Mouse (Mus musculus): ENCODE measurements at regions not wholly inside any gene's neighbourhood (a gene's known extent, or its start where the extent isn't known, plus 50 kb on each side); places are given as distances from the start of the nearest gene placed in this dataset.
A peak's percentile ranks its signal among the peaks of the same experiment; 100 is the strongest.

DNA sequence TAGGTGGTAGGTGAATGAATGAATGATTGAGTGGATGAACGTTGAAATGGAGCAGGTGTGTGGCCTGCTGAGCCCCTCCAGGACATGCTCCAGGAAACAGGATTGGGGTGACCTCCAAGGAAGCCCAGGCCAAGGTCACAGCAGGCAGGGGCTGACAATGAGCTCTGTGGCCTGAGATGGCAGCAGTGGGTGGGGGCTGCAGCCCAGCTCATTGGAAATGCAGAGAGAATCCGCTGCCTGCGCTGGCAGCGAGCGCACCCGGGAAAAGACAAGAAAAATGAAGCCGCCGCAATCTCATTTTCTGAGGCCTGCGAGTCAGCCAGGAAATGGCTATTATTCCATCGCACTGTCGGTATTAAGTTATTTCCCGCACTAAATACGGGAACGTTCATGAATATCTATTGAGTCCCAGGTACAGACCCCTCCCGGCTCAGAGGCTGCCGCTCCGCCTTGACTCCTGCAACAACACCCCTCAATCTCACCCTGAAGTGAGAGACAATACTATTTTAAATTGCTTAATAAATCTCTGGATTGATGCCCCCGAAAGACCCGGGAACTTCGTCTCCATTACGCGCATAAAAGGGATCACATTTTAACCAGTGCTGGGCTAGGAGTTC lies 153.7 kb downstream of the Cryba4 start:
- no peak for DNase-seq (ENCODE audit: low spot score)

DNA sequence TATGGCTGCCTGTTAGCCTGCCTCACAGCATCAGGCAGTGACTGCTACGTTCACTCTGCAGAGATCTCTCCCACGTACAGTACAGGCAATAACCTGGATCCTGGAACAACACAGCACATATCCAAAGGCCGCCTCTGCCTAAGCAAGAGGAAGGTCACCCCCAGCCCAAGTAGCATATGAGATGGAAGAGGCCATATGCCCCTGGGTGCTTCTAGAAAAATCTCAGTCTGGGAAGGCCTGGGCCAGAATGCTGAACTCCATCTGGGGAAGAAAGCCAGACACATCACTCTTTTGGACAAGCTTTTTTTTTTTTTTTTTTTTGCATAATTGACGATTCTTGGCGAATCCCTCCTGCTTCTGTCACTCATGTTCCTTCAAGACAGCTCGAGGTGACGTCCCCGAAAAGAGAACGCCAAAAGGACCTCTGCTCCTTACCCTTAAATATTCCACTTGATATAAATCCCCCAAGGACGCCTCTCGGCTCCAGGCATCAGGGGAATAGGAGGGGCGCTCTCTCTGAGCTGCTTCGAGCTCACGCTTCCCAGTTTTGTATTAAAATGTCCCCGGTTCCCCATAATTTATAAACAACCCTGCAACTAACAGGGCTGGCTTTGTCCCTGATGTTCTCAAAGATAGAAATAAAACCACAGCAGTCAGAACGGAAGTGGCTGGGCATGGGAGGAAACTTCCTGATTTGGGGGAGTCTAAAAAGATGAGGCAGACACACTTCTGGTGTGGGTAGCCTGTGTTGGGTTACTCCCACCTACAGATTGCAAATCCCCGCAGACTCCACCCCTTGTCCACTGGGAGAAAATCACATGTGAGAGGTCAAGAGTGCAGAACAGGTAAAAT lies 150.4 kb downstream of the Cryba4 start:
- DNase-seq (ENCODE audit: low spot score) = no peak

DNA sequence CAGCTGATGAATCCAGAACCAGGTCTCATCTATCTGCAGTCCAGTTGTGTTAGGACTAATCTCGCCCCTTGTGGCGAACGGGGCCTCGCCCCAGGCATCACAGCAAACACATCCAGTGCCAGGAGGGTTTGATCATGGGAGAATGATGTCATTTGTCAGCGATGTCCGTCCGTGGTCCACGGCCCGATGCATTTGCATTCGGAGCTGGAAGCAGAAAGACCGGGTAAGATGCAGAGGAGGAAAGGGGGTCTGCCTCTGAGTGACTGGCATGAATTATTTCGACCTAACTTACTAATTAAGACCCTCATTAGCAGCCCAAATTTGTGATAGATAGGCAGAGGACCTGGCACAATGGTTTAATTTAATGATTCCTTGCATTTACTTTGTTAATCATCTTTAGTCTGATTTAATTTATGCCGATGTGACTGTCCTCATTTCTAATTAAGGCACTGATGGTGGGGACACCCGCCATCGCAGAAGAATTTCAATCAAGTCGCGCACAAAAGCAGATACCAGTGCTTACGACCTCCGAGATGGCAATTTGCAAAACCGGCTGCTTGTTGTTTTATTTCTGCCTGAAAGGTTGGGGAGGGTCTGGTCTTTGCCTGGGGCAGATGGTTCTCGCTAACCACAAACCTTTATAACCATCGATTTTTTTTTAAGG lies 141.9 kb downstream of the Cryba4 start:
- no peak for DNase-seq (ENCODE audit: low spot score)

DNA sequence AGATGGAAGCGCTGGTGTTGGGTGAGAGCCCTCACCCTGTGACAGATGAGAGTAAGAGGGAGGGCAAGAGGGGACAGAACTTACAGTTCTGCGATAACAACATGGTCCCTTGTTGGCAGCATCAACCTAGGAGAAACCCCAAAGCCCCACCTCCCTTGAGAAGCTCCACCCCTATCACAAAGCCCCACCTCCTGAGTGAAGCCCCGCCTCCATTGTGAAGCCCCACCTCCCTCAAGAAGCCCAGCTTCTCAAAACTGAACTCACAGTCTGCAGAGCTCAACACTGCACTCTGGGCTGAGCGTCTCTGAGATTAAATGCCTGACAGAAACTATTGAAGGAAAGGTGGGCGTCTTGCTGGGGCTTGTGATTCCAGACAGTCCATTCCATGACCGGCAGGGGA lies 131.6 kb downstream of the Cryba4 start:
- no peak for DNase-seq (ENCODE audit: low spot score)

DNA sequence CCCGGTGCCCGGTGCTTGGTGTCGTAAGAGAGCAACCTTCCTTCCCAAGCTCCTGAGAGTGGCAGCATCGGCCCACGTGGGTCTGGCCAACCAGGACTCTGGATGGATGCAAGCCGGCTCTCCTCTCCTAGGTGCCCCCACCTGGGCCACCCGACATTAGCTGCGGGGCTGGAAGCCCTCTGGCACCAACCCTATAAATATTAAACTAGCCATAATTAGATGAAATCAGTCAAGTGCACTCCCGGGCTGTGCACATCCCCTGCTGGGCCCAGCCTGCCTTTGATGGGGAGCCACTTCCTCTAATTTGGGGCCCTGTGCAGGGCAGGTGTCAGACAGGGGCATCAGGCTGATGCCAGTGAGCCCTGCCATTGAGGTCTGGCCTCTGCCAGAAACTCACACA lies 130.8 kb downstream of the Cryba4 start:
- no peak for DNase-seq (ENCODE audit: low spot score)

DNA sequence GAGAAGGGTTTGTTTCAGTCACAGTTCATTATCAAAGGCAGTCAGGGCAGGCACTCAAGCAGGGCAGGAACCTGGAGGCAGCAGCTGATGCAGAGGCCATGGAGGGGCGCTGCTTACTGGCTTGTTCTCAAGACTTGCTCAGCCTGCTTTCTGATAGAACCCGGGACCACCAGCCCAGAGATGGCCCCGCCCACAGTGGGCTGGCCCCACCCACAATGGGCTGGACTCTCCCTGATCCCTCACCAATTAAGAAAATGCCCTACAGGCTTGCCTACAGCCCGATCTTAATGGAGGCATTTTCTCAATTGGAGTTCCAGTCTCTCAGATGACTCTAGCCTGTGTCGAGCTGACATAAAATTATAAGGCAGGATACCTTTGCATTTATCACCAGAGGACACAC lies 129.7 kb downstream of the Cryba4 start:
- DNase-seq (ENCODE audit: low spot score) = no peak

DNA sequence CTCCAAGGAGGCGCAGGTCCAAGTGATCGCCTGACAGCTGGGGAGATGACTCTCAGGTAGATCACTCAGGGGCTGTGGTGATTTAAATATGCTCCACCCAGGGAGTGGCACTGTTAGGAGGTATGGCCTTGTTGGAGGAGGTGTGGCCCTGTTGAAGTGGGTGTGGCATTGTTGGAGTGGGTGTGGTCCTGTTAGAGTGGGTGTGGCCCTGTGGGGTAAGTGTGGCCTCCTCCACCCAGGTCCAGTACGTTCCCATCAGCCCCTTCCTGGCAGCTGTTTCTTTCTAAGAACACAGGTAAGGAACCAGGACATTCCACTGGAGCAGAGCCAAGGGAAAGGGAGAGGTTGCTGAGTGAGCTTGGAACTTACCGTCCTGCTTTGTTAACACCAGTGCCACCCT lies 125.1 kb downstream of the Cryba4 start:
- DNase-seq (ENCODE audit: low spot score) = no peak

DNA sequence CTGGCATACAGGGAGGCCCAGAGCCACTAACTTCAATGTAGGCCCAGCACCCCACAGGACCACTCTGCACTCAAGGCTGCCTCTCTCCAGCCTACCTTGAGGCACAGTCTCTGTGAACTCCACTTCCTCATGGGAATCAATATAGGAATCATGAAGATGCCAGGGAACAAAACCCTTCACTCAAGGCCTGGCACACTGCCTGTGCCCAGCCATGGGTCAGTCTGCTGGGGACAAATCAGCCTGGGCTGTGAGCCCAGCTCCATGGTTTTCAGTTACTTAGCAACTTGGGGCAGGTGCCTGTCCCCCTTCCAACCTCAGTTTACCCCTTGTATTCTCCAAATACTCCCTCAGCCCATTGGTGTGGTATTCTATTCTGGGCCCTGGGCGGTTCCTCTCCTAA lies 119.6 kb downstream of the Cryba4 start:
- no peak for DNase-seq (ENCODE audit: low spot score)

DNA sequence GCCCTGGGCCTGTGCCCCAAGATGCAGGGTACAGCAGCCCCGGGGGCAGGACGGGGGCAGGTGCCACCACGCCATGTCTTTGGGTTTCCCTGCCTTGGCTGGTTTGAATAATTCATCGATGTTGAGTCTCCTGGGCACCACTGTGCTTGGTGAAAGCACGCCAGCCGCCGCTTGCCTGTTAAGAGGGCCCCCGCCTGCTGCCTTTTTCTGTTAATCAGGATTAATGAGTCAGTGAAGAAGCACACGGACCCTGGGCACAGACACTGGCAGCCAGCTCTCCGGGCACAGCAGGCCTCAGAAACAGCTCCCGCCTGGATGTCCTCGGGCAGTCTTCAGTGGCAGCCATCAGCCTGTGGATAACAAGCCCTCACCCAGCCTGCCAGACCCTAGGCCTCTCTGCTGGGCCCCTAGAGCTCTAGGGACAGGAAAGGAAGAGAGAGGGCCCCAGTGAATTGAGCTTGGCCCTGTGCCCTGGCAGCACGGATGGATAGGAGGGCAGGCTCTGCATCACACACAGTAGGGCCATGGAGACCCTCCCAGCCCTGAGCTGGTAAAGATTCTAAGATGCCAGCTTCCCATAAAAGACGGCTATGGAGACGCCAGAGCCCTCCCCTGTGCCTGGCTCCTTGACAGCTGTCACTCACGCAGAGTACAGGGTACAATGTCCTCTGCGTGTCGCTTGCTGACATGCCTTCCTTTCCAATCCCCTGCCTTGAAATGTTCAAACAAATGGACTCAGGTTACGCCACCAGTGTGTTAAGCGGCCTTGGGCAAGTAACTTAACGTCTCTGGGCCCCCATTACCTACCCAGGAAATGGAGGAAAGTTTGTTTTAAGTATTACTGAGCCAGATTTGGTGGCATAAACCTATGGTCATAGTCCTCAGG lies 118.4 kb downstream of the Cryba4 start:
- DNase-seq (ENCODE audit: low spot score) = no peak

DNA sequence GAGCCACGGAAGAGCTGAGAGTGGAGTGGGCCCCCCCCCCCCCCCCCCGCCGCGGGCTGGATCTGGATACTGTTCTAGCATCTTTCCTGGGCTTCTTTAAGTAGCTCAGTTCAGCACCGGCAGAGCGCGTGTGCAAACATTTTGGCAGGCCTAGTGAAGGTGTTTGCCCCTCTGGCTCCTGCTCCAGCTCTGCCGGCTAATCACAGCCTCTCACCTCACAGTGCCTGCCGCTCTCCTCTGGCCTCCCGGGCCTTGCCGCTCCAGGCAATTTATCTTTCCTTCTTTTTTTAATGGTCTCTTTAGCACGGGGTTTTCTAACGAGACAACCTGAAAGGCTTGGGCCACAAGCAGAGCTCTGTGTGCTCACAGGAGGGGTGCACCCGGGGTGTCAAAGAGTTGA lies 115.7 kb downstream of the Cryba4 start:
- DNase-seq (ENCODE audit: low spot score) = no peak

DNA sequence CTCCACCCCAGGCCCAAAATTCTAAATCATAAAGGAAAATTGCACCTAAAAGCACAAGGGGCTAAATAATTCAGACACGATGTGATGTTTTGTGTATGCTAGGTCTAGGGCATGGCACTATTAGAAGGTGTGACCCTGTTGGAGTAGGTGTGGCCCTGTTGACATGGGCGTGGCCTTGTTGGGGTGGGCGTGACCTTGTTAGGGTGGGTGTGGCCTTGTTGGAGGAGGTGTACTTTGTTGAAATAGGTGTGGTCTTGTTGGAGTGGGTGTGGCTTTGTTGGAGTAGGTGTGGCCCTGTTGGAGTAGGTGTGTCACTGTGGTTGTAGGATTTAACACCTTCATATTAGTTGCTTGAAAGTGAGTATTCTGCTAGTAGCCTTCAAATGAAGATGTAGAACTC lies 114.1 kb downstream of the Cryba4 start:
- no peak for DNase-seq (ENCODE audit: low spot score)

DNA sequence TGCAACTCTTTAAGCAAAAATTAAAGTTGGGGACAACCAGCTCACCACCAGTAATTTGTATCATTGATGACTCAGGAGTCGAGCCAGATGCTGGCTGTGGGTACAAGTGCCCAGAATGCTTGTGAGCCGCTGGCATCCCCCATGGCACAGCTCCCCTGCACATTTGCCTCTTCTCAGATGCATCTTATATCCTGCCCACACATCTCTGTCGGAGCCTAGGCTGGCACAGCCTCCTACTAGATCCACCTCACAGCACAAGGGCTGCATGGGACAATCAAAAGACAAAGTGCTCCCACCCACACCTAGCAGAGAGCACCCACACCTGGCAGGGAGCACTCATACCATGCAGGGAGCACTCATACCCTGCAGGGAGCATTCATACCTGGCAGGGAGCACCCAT lies 109.6 kb downstream of the Cryba4 start:
- no peak for DNase-seq (ENCODE audit: low spot score)

DNA sequence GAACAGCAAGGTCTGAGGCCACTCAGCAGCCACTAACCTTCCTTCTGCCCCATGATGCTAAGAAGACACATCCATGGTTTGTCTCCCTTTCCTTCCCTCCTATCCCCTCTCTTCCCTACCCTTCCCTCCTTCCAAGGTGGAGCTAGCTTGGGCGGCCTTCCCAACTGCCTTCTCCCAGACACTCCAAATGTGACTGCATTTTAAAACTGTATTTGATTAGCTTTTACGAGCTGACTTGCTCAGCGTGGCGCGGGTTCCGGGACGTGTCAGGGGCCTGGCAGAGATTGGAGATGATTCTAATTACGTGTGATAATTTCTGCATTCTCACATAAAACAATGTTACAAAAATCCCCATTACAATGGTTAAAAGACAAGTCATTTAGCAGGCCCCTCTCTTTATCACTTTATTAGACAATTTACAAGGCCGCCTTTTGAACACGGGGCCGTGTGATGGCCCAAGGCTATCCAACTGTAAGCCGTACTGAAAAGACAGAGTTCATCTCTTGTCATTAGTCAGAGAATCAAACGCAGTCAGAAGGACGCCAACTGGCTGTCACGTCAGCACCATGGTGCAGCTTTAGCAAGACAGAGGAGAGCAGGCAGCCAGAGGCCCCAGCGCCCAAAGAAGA lies 108.2 kb downstream of the Cryba4 start:
- no peak for DNase-seq (ENCODE audit: low spot score)

DNA sequence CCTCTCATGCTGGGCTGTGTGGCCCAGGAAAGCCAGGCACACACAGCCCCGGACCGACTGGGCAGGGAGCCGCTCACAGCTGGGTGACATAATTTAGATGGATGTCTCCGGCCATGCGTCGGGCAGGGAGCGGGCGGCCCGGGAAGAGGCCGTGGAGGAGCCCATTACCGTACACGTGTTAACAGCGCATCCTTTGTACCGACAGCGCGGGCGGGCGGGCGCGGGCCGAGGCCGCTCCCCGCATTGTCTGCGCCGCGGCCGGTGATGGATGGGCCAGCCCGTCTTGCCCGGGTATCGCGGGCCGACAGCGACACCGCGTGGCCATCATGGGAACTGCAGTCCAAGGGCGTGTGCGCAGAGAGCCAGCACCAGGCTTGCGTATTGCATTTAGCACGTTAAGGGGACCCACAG lies 98.6 kb downstream of the Cryba4 start:
- peak; percentile 91 for DNase-seq (ENCODE audit: low spot score)

DNA sequence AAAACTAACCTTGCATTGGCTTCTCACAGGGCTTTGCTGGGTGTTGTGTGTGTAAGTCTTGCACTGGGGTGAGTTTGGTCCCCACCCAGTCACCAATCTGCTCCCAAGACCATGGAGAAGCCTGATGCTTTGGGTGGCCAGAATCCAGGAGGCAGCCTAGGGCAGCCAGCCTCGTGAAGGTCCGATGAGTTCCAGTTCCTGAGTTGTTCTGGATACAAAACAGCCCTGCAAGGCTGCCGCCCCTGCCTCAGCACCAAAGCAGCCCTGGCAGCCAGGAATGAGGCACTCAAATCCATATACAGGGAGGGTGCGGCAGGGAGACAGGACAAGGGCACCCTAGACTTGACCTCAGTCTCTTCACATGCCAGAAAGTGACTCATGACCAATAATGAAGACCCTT lies 97.7 kb downstream of the Cryba4 start:
- no peak for DNase-seq (ENCODE audit: low spot score)

DNA sequence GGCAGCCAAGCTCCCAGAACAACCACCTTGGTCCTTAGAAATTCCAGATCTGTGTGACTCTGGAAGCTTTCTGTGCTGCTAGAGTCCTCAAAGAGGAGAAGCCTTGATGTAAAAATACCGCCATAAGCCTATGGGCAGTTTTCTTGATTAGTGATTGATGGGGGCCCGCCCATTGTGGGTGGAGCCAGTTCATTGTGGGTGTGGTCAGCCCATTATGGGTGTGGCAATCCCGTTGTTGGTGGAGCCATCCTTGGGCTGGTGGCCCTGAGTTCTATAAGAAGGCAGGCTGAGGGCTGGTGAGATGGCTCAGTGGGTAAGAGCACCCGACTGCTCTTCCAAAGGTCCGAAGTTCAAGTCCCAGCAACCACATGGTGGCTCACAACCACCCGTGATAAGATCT lies 97.3 kb downstream of the Cryba4 start:
- DNase-seq (ENCODE audit: low spot score) = no peak

DNA sequence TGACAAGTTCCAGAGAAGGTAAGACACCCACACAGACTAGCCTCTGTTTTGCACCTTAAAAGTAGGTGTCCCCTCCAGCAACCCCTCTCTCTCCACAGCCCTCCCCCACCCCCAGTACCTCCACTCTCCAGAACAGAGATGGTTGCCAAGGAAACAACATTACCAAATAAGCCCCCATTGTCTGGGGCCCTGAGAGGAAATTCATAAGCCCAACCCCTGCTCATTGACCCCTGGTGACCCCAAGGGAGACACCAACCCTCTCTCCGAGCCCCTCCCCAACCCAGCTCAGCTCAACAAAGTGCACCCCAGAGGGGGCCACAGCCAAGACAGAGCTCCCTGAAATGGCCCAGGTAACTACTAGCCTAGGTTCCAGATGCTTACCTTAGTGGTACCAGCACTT lies 96.3 kb downstream of the Cryba4 start:
- no peak for DNase-seq (ENCODE audit: low spot score)

DNA sequence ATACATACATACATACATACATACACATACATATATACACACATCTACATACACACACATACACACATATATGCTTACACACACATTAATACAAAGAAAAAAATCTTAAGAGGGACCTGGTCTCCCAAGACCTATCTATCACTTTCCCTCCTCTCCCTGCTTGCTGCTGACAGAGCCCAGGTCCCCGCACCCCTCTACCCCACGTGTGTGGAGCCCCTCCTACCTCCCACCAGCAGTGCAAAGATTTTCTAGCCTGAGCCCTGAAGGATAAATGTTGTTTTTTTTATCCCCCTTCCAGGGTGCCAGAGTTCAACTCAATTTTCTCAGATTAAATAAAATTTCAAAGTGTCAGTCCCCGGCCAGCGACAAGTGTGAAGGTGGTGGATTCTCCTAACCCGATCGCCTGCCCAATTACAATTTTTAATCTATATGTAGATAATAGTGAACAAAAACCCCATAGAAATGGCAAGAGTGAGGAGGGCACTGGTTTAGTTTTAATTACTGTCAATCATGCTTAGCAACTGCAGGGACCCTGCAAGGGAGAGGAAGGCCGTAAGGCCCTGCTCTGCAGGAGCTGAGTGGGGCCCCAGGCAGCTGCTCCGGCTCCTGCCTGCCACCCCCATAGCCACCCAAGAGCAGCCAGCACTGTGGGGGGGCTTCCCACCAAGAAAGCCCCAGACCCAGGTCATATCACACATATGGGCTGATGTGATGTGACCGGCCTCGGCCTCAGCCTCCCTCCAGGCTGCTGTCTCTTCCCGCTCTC lies 85.7 kb downstream of the Cryba4 start:
- no peak for DNase-seq (ENCODE audit: low spot score)

DNA sequence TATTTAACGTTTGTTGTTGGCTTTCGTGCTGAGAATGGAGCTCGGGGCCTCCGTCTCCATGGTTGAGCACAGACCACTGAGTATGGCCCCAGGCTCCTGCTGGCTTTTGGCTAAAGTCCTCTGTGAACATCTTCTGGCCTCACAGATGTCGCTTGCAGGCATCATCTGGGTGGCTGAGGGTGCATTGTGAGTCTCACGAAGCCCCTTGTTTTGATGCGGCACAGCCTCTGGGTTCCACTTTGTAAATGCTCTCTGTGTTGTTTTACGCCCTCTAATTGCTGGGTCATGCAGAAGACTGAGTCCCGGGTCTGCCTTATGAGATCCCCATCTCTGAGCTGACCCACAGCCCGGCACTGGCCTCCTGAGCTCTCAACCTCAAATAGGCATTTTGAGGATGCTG lies 84.5 kb downstream of the Cryba4 start:
- DNase-seq (ENCODE audit: low spot score) = no peak

DNA sequence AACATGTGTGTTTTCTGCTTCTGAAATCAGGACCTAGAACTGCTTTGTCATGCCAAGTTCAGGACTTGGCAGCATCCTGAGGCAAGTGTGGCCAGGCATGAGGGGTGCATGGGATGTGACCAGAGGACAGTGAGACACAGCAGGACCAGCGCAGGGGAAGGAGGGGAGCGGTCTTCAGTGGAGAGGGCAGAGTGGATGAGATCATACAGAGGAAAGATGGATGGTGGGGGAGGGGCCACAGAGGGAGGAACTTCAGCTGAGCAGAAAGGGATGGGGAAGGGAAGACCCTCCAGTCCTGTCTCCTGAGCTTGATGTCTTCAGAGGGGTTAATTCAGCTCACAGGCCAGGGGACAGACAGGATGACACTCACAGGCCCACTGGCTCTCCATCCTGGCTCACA lies 81.0 kb downstream of the Cryba4 start:
- no peak for DNase-seq (ENCODE audit: low spot score)
